Mouse (Mus musculus) C2C12 (cell line): ENCODE data around the gene Dbndd2. TPM values are rescaled to one million over a fixed set of nuclear protein-coding genes. Genes with fewer than 3 reads are reported as not detected.

ENCODE experiments used
- H3K27me3 ChIP-seq: one replicate; pipeline ENCODE4 v1.6.1; 2011; ENCODE audit not compliant: control insufficient read depth, insufficient read depth, insufficient read length
- H3K36me3 ChIP-seq: one replicate; pipeline ENCODE4 v1.6.1; 2011; ENCODE audit not compliant: control insufficient read depth, insufficient read depth
- H3K4me3 ChIP-seq: one replicate; pipeline ENCODE4 v1.5.1; 2011; ENCODE audit warnings: mild to moderate bottlenecking, control low read depth; ENCODE audit not compliant: poor library complexity, insufficient read depth, severe bottlenecking
- H3K79me2 ChIP-seq: one replicate; pipeline ENCODE4 v1.6.1; 2011; ENCODE audit not compliant: control insufficient read depth, insufficient read depth
- H3K79me3 ChIP-seq: one replicate; pipeline ENCODE4 v1.6.1; 2011; ENCODE audit warnings: low read depth, control low read depth
- H3ac ChIP-seq: one replicate; pipeline ENCODE3; 2011; ENCODE audit warnings: low read depth; ENCODE audit not compliant: control insufficient read depth, insufficient read length
- CEBPB ChIP-seq: IDR thresholded peaks from one replicate; pipeline ENCODE4 v1.6.1; 2011; ENCODE audit warnings: low read depth, mild to moderate bottlenecking, control low read depth, moderate library complexity
- CTCF ChIP-seq: IDR thresholded peaks from one replicate; pipeline ENCODE4 v1.5.1; 2011; ENCODE audit not compliant: control insufficient read depth, insufficient read depth, insufficient read length
- FOSL1 ChIP-seq: IDR thresholded peaks from one replicate; pipeline ENCODE4 v1.8.0; 2011; ENCODE audit warnings: mild to moderate bottlenecking, low read length; ENCODE audit not compliant: poor library complexity, insufficient read depth, severe bottlenecking
- MAX ChIP-seq: IDR thresholded peaks from one replicate; pipeline ENCODE4 v1.6.1; 2011; ENCODE audit warnings: mild to moderate bottlenecking, control low read depth
- MYOD1 ChIP-seq: IDR thresholded peaks from one replicate; pipeline ENCODE4 v1.6.1; 2011; ENCODE audit warnings: low read depth; ENCODE audit not compliant: control insufficient read depth, insufficient read length
- MYOG ChIP-seq: IDR thresholded peaks from one replicate; pipeline ENCODE4 v1.6.1; 2011; ENCODE audit not compliant: control insufficient read depth, insufficient read length; ENCODE audit errors: extremely low read depth
- USF1 ChIP-seq: IDR thresholded peaks from one replicate; pipeline ENCODE4 v1.6.1; 2011; ENCODE audit warnings: low read depth, mild to moderate bottlenecking, control low read depth, moderate library complexity
- polyA plus RNA-seq: library from polyadenylated mRNA; unstranded; fragments of >200 nt; fragmentation: generic; extraction: Trizol; gene quantifications from one replicate; pipeline ENCODE4 v1.2.1, GENCODE M21; 2012; ENCODE audit warnings: missing spikeins

Dbndd2 gene
- polyA plus RNA-seq, 1 experiment = 21.2 TPM

- Histone ChIP-seq H3K4me3 (peak within 1 kb of the TSS; percentile 96), H3K79me2 (peaks cover 22% of the 10 kb centered on the region), H3K79me3 (peaks cover 8% of the 10 kb centered on the region), H3ac (peak within 1 kb of the TSS; percentile 87), H3K27me3 (no peaks in the 10 kb centered on the region), H3K36me3 (peaks cover 15% of the 10 kb centered on the region)
- TF ChIP-seq MAX = peak; percentile 58
- no peak for TF ChIP-seq FOSL1
Measured at GRCm38 (mm10) chr2:164496847-164497690, 11.2 kb downstream of the Dbndd2 start, which contains the start of gene Pigt. Pigt (plus strand) TSS chr2:164497520.

- peak overlapping the region; percentile 96 for H3K4me3 ChIP-seq
- H3ac ChIP-seq = peak overlapping the region; percentile 87
- H3K27me3 ChIP-seq = no peaks in the 10 kb centered on the region
- TF ChIP-seq MYOD1 (peak; percentile 48), CEBPB (no peak)
- H3K36me3 ChIP-seq = peaks cover 22% of the 10 kb centered on the region
- peaks cover 22% of the 10 kb centered on the region for H3K79me2 ChIP-seq
- peaks cover 8% of the 10 kb centered on the region for H3K79me3 ChIP-seq
Measured at GRCm38 (mm10) chr2:164497691-164498268, 11.9 kb downstream of the Dbndd2 start.

- Histone ChIP-seq H3K4me3 (no peak overlapping the region), H3ac (no peak overlapping the region), H3K36me3 (peaks cover 38% of the 10 kb centered on the region), H3K27me3 (no peaks in the 10 kb centered on the region), H3K79me2 (peaks cover 22% of the 10 kb centered on the region), H3K79me3 (peaks cover 8% of the 10 kb centered on the region)
- TF ChIP-seq USF1 = no peak
- TF ChIP-seq CTCF = no peak
- TF ChIP-seq MYOG = no peak
- no peak for TF ChIP-seq CEBPB
- TF ChIP-seq MAX = no peak
- TF ChIP-seq MYOD1 = no peak
Measured at GRCm38 (mm10) chr2:164499317-164499716, 13.4 kb downstream of the Dbndd2 start.

- Histone ChIP-seq H3K79me3 (peaks cover 8% of the 10 kb centered on the region), H3K27me3 (no peaks in the 10 kb centered on the region), H3K4me3 (no peak overlapping the region), H3K36me3 (peaks cover 48% of the 10 kb centered on the region), H3ac (no peak overlapping the region), H3K79me2 (peaks cover 22% of the 10 kb centered on the region)
- TF ChIP-seq USF1 (no peak), CTCF (no peak), MYOD1 (no peak), MAX (no peak), MYOG (no peak), CEBPB (no peak), FOSL1 (no peak)
Measured at GRCm38 (mm10) chr2:164500511-164500910, 14.6 kb downstream of the Dbndd2 start.

- Histone ChIP-seq H3K36me3 (peaks cover 67% of the 10 kb centered on the region), H3K79me3 (no peaks in the 10 kb centered on the region), H3K79me2 (no peaks in the 10 kb centered on the region), H3ac (no peak overlapping the region), H3K4me3 (no peak overlapping the region), H3K27me3 (no peaks in the 10 kb centered on the region)
- TF ChIP-seq USF1 (no peak), CTCF (no peak), MAX (no peak), FOSL1 (no peak), MYOD1 (no peak), CEBPB (no peak), MYOG (no peak)
Measured at GRCm38 (mm10) chr2:164504919-164505318, 19.0 kb downstream of the Dbndd2 start.
